Mouse (Mus musculus) cortical plate, adult 2 months (tissue): ENCODE data around the gene Zpld1. TPM values are rescaled to one million over a fixed set of nuclear protein-coding genes. Genes with fewer than 3 reads are reported as not detected.

Source experiments
- H3K27ac ChIP-seq: fragments of 200-500 bp; 2 replicates; pipeline ENCODE4 v1.5.1; 2012; ENCODE audit warnings: low read length, control low read depth, inconsistent platforms; ENCODE audit not compliant: insufficient read depth
- H3K4me1 ChIP-seq: fragments of 200-500 bp; 2 replicates; pipeline ENCODE4 v1.6.1; 2011; ENCODE audit warnings: low read length; ENCODE audit not compliant: control insufficient read depth, insufficient read depth
- H3K4me3 ChIP-seq: fragments of 200-500 bp; 2 replicates; pipeline ENCODE4 v1.5.1; 2011; ENCODE audit warnings: mild to moderate bottlenecking, low read length, control low read depth; ENCODE audit not compliant: insufficient read depth
- CTCF ChIP-seq: fragments of 200-500 bp; IDR thresholded peaks from 2 replicates; pipeline ENCODE4 v1.5.1; 2011; ENCODE audit warnings: mild to moderate bottlenecking, control low read depth, low read length; ENCODE audit not compliant: insufficient read depth; ENCODE audit errors: extremely low read depth
- POLR2A ChIP-seq: fragments of 200-500 bp; IDR thresholded peaks from 2 replicates; pipeline ENCODE4 v1.6.1; 2011; ENCODE audit warnings: mild to moderate bottlenecking, low read length, control low read depth; ENCODE audit not compliant: insufficient read depth; ENCODE audit errors: extremely low read depth
- polyA plus RNA-seq: library from polyadenylated mRNA; depleted of rRNA; stranded (reverse); fragments of >200 nt; gene quantifications from 2 replicates; pipeline ENCODE4 v1.2.3, GENCODE M21; 2012

Zpld1 gene
- polyA plus RNA-seq, 1 experiment, result 0.04 TPM

DNA sequence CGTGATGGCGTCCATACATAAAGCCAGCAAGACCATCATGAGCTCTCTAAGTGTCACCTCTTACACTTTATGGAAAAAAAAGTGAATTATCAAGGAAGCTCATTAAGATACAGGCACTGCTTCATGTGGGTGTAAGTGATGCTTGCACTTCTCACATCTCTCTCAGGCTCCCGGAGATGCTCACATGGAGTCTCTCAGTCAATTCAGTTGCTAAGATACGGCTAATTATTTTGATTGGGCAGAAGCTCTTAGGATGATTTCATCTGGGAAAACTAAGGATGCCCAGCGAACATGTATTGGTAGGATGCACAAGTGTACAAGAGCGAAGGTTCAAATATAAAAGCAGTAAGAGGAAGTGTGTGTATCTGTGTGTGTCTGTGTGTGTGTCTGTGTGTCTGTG is 38.1 kb downstream of the Zpld1 start:
- no peaks in the 10 kb centered on the region; the same call in 1 of the 2 replicates for H3K4me1 ChIP-seq
- H3K27ac ChIP-seq, result no peak overlapping the region
- TF ChIP-seq POLR2A (no peak), CTCF (no peak)
- no peak overlapping the region for H3K4me3 ChIP-seq

- no peak overlapping the region for H3K27ac ChIP-seq
- H3K4me1 ChIP-seq, result no peaks in the 10 kb centered on the region
- no peak overlapping the region for H3K4me3 ChIP-seq
- TF ChIP-seq CTCF (no peak), POLR2A (no peak)
Observed at GRCm38 (mm10) chr16:55240996-55241395, 56.8 kb downstream of the Zpld1 start.

- TF ChIP-seq CTCF (no peak), POLR2A (no peak)
- Histone ChIP-seq H3K4me3 (no peak overlapping the region), H3K4me1 (no peaks in the 10 kb centered on the region), H3K27ac (no peak overlapping the region)
Observed at GRCm38 (mm10) chr16:55228995-55229622, 68.7 kb downstream of the Zpld1 start.

- H3K27ac ChIP-seq, result no peak overlapping the region
- H3K4me3 ChIP-seq, result no peak overlapping the region
- TF ChIP-seq POLR2A (no peak), CTCF (no peak)
- H3K4me1 ChIP-seq, result no peaks in the 10 kb centered on the region
Observed at GRCm38 (mm10) chr16:55203945-55204344, 93.8 kb downstream of the Zpld1 start.

- TF ChIP-seq CTCF, result no peak
- TF ChIP-seq POLR2A, result no peak
- no peak overlapping the region for H3K27ac ChIP-seq
- no peak overlapping the region for H3K4me3 ChIP-seq
- H3K4me1 ChIP-seq, result no peaks in the 10 kb centered on the region
Observed at GRCm38 (mm10) chr16:55190397-55190796, 107.4 kb downstream of the Zpld1 start.

GRCm38 (mm10) chr16:55185370-55185769 is 112.4 kb downstream of the Zpld1 start:
- no peak for TF ChIP-seq POLR2A
- TF ChIP-seq CTCF, result no peak
- H3K4me1 ChIP-seq, result no peaks in the 10 kb centered on the region
- H3K4me3 ChIP-seq, result no peak overlapping the region
- no peak overlapping the region for H3K27ac ChIP-seq
